Mouse (Mus musculus) lung, adult 10 weeks (tissue): Measurements from ENCODE around the gene Large2. TPM values are rescaled to one million over a fixed set of nuclear protein-coding genes. Genes with fewer than 3 reads are reported as not detected.

Experiments used
- polyA plus RNA-seq: library from polyadenylated mRNA; stranded (reverse); fragments of 350-450 nt; fragmentation: Illumina TruSeq; extraction: RNeasy Lipid Tissue Mini Kit (QIAGEN cat#74804); gene quantifications from one replicate; pipeline ENCODE4 v1.2.3, GENCODE M21; 2014; ENCODE audit warnings: low read depth, low replicate concordance; ENCODE audit not compliant: insufficient read depth

The Large2 gene
- 3.3 TPM for polyA plus RNA-seq

GRCm38 (mm10) chr2:92374514-92374913 is at the start of gene Large2, which contains the start of gene Pex16:
Gene Large2, minus strand, starts transcription at chr2:92374869.
Gene Pex16, plus strand, starts transcription at chr2:92374676.

GRCm38 (mm10) chr2:92401091-92401561 is 26.5 kb upstream of the Large2 start, which contains the start of gene Mapk8ip1:
Gene Mapk8ip1, minus strand, starts transcription at chr2:92401263.

GRCm38 (mm10) chr2:92381901-92382588 is 7.4 kb upstream of the Large2 start, which contains the start of gene 1700029I15Rik:
Gene 1700029I15Rik, plus strand, starts transcription at chr2:92382538.

Other genes with a start within 250 kb of the Large2 start
- 23.4 TPM for gene Pex16, start 193 bp downstream of the Large2 start, polyA plus RNA-seq
- 3.0 TPM for gene 1700029I15Rik, start 7.7 kb upstream of the Large2 start, polyA plus RNA-seq
- 7.3 TPM for gene Mapk8ip1, start 26.4 kb upstream of the Large2 start, polyA plus RNA-seq
- gene Cry2, start 59.2 kb upstream of the Large2 start, polyA plus RNA-seq = 13.6 TPM
- gene Slc35c1, start 85.7 kb upstream of the Large2 start, polyA plus RNA-seq = 11.2 TPM
- gene Chst1, start 224.8 kb upstream of the Large2 start, polyA plus RNA-seq = 12.9 TPM